14 mouse cellular contexts compared by ENCODE assay signal in genomic region chr17:86194921-86195320, GRCm38 (mm10).
"Had no signal": no experiment of that assay in that cellular context is flagged by ENCODE, and none has a peak within 500 bp of the region (broad histone marks: within the 10 kb centered on the region; RNA-seq: fewer than 3 reads in every experiment).

No protein-coding gene starts in this region.

- H3K9me3 ChIP-seq: limb, embryonic 12.5 days; liver, embryonic 15.5 days; midbrain, embryonic 13.5 days had no signal

- ATAC-seq: hindbrain, postnatal 0 days; lung, postnatal 0 days; midbrain, embryonic 13.5 days had no signal

- DNase-seq: liver; lung, adult 2 months; lung, postnatal 36 days; right cerebral cortex, adult 18-20 months; right cerebral cortex, postnatal 25 days; thymus, adult 2 months; thymus, postnatal 4 days had no signal

- H3K4me3 ChIP-seq: layer of hippocampus, adult 2 months; limb, embryonic 12.5 days; liver, embryonic 15.5 days; midbrain, embryonic 13.5 days had no signal

- H3K9ac ChIP-seq: limb, embryonic 12.5 days; liver, embryonic 15.5 days; midbrain, embryonic 13.5 days had no signal

- H3K4me2 ChIP-seq: limb, embryonic 12.5 days; liver, embryonic 15.5 days; midbrain, embryonic 13.5 days had no signal

- H3K27ac ChIP-seq: hindbrain, postnatal 0 days; kidney, postnatal 0 days; layer of hippocampus, adult 2 months; limb, embryonic 12.5 days; liver, embryonic 15.5 days; midbrain, embryonic 13.5 days had no signal

- H3K4me1 ChIP-seq: liver, embryonic 15.5 days; midbrain, embryonic 13.5 days had no signal

- H3K36me3 ChIP-seq: limb, embryonic 12.5 days; liver, embryonic 15.5 days; midbrain, embryonic 13.5 days had no signal

- H3K27me3 ChIP-seq: limb, embryonic 12.5 days; liver, embryonic 15.5 days; midbrain, embryonic 13.5 days had no signal
